Mouse (Mus musculus) erythroid progenitor cell, adult 5-6 weeks (primary cell): ENCODE measurements at regions not wholly inside any gene's neighbourhood (a gene's known extent, or its start where the extent isn't known, plus 50 kb on each side); places are given as distances from the start of the nearest gene placed in this dataset.

Experiments
- ATAC-seq: replicated peaks from 2 replicates; pipeline ENCODE4 v1.8.0; 2016; ENCODE audit warnings: moderate number of reproducible peaks, mild to moderate bottlenecking, moderate TSS enrichment, inconsistent platforms; ENCODE audit not compliant: poor library complexity, low FRiP score, severe bottlenecking

- no peak for ATAC-seq
Observed at GRCm38 (mm10) chr9:41359286-41359685, 197.8 kb upstream of the Ubash3b start.

GRCm38 (mm10) chr9:41345338-41345737 lies 183.8 kb upstream of the Ubash3b start:
- no peak for ATAC-seq

GRCm38 (mm10) chr9:41337375-41337774 lies 175.9 kb upstream of the Ubash3b start:
- no peak for ATAC-seq

GRCm38 (mm10) chr9:41336801-41337200 lies 175.3 kb upstream of the Ubash3b start:
- ATAC-seq = no peak

GRCm38 (mm10) chr9:41334462-41335241 lies 173.2 kb upstream of the Ubash3b start:
- no peak for ATAC-seq

- no peak for ATAC-seq
Observed at GRCm38 (mm10) chr9:41333526-41333925, 172.0 kb upstream of the Ubash3b start.

- no peak for ATAC-seq
Observed at GRCm38 (mm10) chr9:41328959-41329358, 167.5 kb upstream of the Ubash3b start.

- no peak for ATAC-seq
Observed at GRCm38 (mm10) chr9:41328480-41328879, 167.0 kb upstream of the Ubash3b start.

GRCm38 (mm10) chr9:41328056-41328455 lies 166.6 kb upstream of the Ubash3b start:
- no peak for ATAC-seq

GRCm38 (mm10) chr9:41327561-41327960 lies 166.1 kb upstream of the Ubash3b start:
- no peak for ATAC-seq

- no peak for ATAC-seq
Observed at GRCm38 (mm10) chr9:41326772-41327560, 165.5 kb upstream of the Ubash3b start.

GRCm38 (mm10) chr9:41321521-41321920 lies 160.0 kb upstream of the Ubash3b start:
- ATAC-seq = no peak

GRCm38 (mm10) chr9:41319066-41319465 lies 157.6 kb upstream of the Ubash3b start:
- ATAC-seq = no peak

GRCm38 (mm10) chr9:41306229-41306628 lies 144.7 kb upstream of the Ubash3b start:
- no peak for ATAC-seq

- no peak for ATAC-seq
Observed at GRCm38 (mm10) chr9:41303494-41303828, 142.0 kb upstream of the Ubash3b start.

GRCm38 (mm10) chr9:41302809-41303493 lies 141.5 kb upstream of the Ubash3b start:
- no peak for ATAC-seq

- ATAC-seq = no peak
Observed at GRCm38 (mm10) chr9:41286145-41286468, 124.6 kb upstream of the Ubash3b start.

GRCm38 (mm10) chr9:41285266-41286144 lies 124.0 kb upstream of the Ubash3b start:
- no peak for ATAC-seq

- no peak for ATAC-seq
Observed at GRCm38 (mm10) chr9:41277726-41278125, 116.2 kb upstream of the Ubash3b start.

- ATAC-seq = no peak
Observed at GRCm38 (mm10) chr9:41273839-41274271, 112.4 kb upstream of the Ubash3b start.
